In genomic region chr7:135389039-135389438, GRCm38 (mm10) we compare ENCODE assay signal across 16 mouse cellular contexts. TPM values are rescaled to one million over a fixed set of nuclear protein-coding genes. Genes with fewer than 3 reads are reported as not detected.
DNase-seq lines count a peak whose midpoint lies in the region; ATAC-seq lines count a peak whose summit lies in the region.
"Had no signal": no experiment of that assay in that cellular context is flagged by ENCODE, and none has a peak within 500 bp of the region (broad histone marks: within the 10 kb centered on the region; RNA-seq: fewer than 3 reads in every experiment).

No protein-coding gene starts in this region.

- H3K36me3 ChIP-seq in hindbrain, embryonic 11.5 days (ENCODE audit: control insufficient read depth, insufficient read depth, low read length), result no peaks in the 10 kb centered on the region
- H3K36me3 ChIP-seq in hindbrain, embryonic 14.5 days (replicated peaks; ENCODE audit: control insufficient read depth, insufficient read depth), result no peaks in the 10 kb centered on the region
- H3K36me3 ChIP-seq: embryonic facial prominence, embryonic 12.5 days; limb, embryonic 15.5 days had no signal

- H3K4me3 ChIP-seq in hindbrain, embryonic 11.5 days (ENCODE audit: low read depth, low read length), result no peak overlapping the region
- H3K4me3 ChIP-seq in hindbrain, embryonic 14.5 days (replicated peaks; ENCODE audit: low read length), result no peak overlapping the region
- H3K4me3 ChIP-seq: embryonic facial prominence, embryonic 12.5 days; limb, embryonic 15.5 days had no signal

- no peaks in the 10 kb centered on the region for H3K9me3 ChIP-seq in hindbrain, embryonic 11.5 days (ENCODE audit: control insufficient read depth, low read length)
- H3K9me3 ChIP-seq in hindbrain, embryonic 14.5 days (ENCODE audit: control insufficient read depth, low read length), result 0 out of 2 replicates have a peak, but pooled peaks cover 7% of the 10 kb centered on the region
- H3K9me3 ChIP-seq: limb, embryonic 15.5 days had no signal

- H3K27me3 ChIP-seq in hindbrain, embryonic 11.5 days (ENCODE audit: control insufficient read depth, insufficient read depth, low read length), result no peaks in the 10 kb centered on the region
- H3K27me3 ChIP-seq in hindbrain, embryonic 14.5 days (ENCODE audit: control insufficient read depth, insufficient read depth, low read length), result peaks cover 6% of the 10 kb centered on the region; the same call in 1 of the 2 replicates
- H3K27me3 ChIP-seq: embryonic facial prominence, embryonic 12.5 days had no signal

- no peak overlapping the region for H3K27ac ChIP-seq in hindbrain, embryonic 11.5 days (ENCODE audit: low read depth, low read length)
- H3K27ac ChIP-seq in hindbrain, embryonic 14.5 days, result no peak overlapping the region
- H3K27ac ChIP-seq: embryonic facial prominence, embryonic 12.5 days; limb, embryonic 15.5 days had no signal

- DNase-seq in adrenal gland, postnatal 14 days, result peak; percentile 24
- no peak for DNase-seq in adrenal gland, adult 2 months
- DNase-seq in hindbrain, embryonic 11.5 days (ENCODE audit: low spot score), result peak; percentile 31
- DNase-seq in hindbrain, embryonic 14.5 days (ENCODE audit: low spot score), result no peak
- DNase-seq in lung, postnatal 36 days, result peak; percentile 2
- DNase-seq in lung, adult 18-20 months, result no peak
- DNase-seq in retina, postnatal 1 day, result peak; percentile 64
- DNase-seq: B cell, adult 2 months had no signal

- WGBS in hindbrain, embryonic 11.5 days, result 67% methylated on average over 3 of the region's 3 CpGs
- WGBS in hindbrain, embryonic 14.5 days, result 66% methylated on average over 3 of the region's 3 CpGs

- no peaks in the 10 kb centered on the region for H3K4me1 ChIP-seq in hindbrain, embryonic 11.5 days (replicated peaks; ENCODE audit: control insufficient read depth, insufficient read depth, low read length)
- no peaks in the 10 kb centered on the region for H3K4me1 ChIP-seq in hindbrain, embryonic 14.5 days (replicated peaks; ENCODE audit: control insufficient read depth, insufficient read depth, low read length)
- H3K4me1 ChIP-seq: embryonic facial prominence, embryonic 12.5 days; limb, embryonic 15.5 days had no signal

- no peak overlapping the region for H3K4me2 ChIP-seq in hindbrain, embryonic 11.5 days (replicated peaks; ENCODE audit: low read depth, low read length)
- no peak overlapping the region for H3K4me2 ChIP-seq in hindbrain, embryonic 14.5 days (replicated peaks)
- H3K4me2 ChIP-seq: embryonic facial prominence, embryonic 12.5 days; limb, embryonic 15.5 days had no signal

- H3K9ac ChIP-seq in hindbrain, embryonic 11.5 days (ENCODE audit: low read depth, low read length), result no peak overlapping the region
- no peak overlapping the region for H3K9ac ChIP-seq in hindbrain, embryonic 14.5 days
- H3K9ac ChIP-seq: embryonic facial prominence, embryonic 12.5 days; limb, embryonic 15.5 days had no signal

- no peak for ATAC-seq in hindbrain, embryonic 11.5 days (ENCODE audit: low FRiP score)
- ATAC-seq in hindbrain, embryonic 14.5 days (ENCODE audit: low FRiP score), result no peak
- no peak for ATAC-seq in erythroblast, adult 5-6 weeks (replicated peaks; ENCODE audit: low FRiP score, poor library complexity, severe bottlenecking)
- ATAC-seq: midbrain, embryonic 16.5 days had no signal

RNA-seq across cellular contexts. Expression of gene Foxi2, which starts 21.1 kb away (rescaled TPM):
- total RNA-seq in adrenal gland, postnatal 14 days (2021), result not detected in 2 replicates
- not detected for total RNA-seq in adrenal gland, adult 2 months (2021)
- polyA plus RNA-seq in adrenal gland, adult 2 months (2012; rRNA removed), result not detected in 2 replicates
- polyA plus RNA-seq in hindbrain, embryonic 11.5 days (2014; fragmentation: Nextera tagmentation; extraction: Ambion mirVana), result 0.51 and 0.66 TPM in 2 replicates
- not detected in 2 replicates for polyA plus RNA-seq in hindbrain, embryonic 14.5 days (2014; fragmentation: Nextera tagmentation; extraction: Ambion mirVana)
- total RNA-seq in erythroblast, adult 5-6 weeks (2015; ENCODE audit: low replicate concordance), result not detected in 2 replicates
- not detected in 2 replicates for total RNA-seq in erythroblast, adult 5-6 weeks (2017; ENCODE audit: low replicate concordance)
- total RNA-seq: adrenal gland, postnatal 4 days; heart, postnatal 14 days; layer of hippocampus, postnatal 10 days had no signal
- polyA plus RNA-seq: limb, embryonic 15.5 days; midbrain, embryonic 16.5 days; stomach, embryonic 14.5 days had no signal

Comparison
In these comparisons a context has a peak if more than half of its experiments do, and no peak if none do; other contexts are left out.
1. DNase-seq: peak in adrenal gland, postnatal 14 days (single experiment), hindbrain, embryonic 11.5 days (single experiment), lung, postnatal 36 days (single experiment) and retina, postnatal 1 day (single experiment); none in adrenal gland, adult 2 months (single experiment), hindbrain, embryonic 14.5 days (single experiment) and lung, adult 18-20 months (0 of 2).